Mouse (Mus musculus) activated CD4-positive, CD25-positive, alpha-beta regulatory T cell, adult 9 weeks (primary cell): Measurements from ENCODE around the gene Gm8922. TPM values are rescaled to one million over a fixed set of nuclear protein-coding genes. Genes with fewer than 3 reads are reported as not detected.

Experiments
- polyA plus RNA-seq: library from polyadenylated mRNA; unstranded; fragments of 100-300 nt; shearing (Covaris generic); gene quantifications from one replicate; pipeline ENCODE4 v1.2.1, GENCODE M21; 2017

The Gm8922 gene
- polyA plus RNA-seq = not detected

GRCm38 (mm10) chr5:11681659-11682058 lies at the start of gene Gm8922:
Gm8922 (plus strand) TSS chr5:11681959.

Other genes starting within 250 kb of the Gm8922 start
- gene Gm8906, start 179.3 kb upstream of the Gm8922 start, polyA plus RNA-seq = not detected
- gene Gm6460, start 87.0 kb upstream of the Gm8922 start, polyA plus RNA-seq = not detected
- not detected for gene Gm8926, start 88.6 kb downstream of the Gm8922 start, polyA plus RNA-seq
- not detected for gene Gm6465, start 163.6 kb downstream of the Gm8922 start, polyA plus RNA-seq
- gene 4933402N22Rik, start 236.1 kb downstream of the Gm8922 start, polyA plus RNA-seq = not detected